Mouse (Mus musculus): ENCODE measurements around the gene Gm10570.

The Gm10570 gene

DNA sequence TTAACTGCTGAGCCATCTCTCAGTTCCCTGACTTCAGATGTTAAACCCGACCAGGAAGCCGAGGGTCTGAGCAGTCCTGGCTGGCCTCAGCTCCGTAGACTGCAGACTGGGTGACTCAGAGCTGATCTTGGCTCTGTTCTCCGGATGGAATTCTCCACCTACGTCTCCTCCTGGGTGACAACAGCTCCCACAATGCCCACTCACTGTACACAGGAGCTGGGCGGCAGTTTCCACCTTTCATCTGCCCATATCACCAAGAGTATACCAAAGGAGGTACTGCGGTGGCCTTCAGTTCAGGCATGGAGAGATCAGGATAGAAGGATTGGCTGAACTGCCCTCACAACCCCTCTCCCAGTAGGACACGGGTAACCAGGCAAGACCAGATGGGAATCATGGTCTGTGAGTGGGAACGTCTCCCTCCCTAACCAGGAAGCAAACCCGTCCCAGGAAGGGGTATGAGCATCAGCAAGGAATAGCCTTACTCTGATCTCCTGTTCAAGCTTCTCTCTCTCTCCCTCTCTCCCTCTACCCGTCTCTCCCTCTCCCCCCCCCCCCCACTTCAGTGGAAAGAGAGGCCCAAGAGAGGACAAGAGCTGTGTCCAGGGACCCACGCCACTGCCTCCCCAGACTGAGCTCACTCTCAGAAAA is 34.7 kb downstream of the Gm10570 start:
- in situ Hi-C loops (cut with MseI, MboI) = no loop called here

DNA sequence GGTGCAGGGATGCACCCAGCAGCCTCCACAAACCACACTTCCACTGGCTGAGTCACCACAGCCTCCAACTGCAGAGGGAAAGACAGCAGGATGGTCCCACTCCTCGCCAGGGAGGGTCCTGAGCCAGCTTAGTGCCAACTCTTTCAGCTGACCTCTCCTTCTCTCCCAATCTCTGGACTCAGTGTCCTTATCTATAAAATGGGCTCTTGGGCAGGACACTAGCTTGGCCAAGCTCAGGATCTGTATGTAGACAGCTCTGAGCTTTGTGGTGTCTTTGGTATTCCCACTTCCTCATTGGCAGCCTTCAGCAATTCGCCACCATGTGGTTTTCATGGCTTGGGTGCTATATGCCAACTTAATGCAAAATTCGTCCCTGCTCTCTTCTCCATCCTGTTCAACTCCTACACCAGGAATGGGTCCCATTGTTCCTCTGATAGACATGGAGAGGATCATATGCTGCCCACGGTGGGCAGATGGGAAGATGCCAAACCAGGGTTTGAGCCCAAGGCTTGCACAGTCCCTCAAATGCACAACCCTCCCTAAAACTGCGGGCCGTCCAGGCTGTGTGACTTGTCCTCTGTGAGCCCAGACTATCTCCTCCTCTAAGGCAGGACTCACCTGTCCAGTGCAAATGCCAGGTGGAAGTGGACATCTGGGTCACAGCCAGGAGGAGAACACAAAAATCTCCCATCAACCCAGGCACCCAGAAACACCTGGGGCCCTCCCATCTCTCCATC is 37.7 kb downstream of the Gm10570 start:
- in situ Hi-C loops (cut with MseI, MboI) = no loop called here

DNA sequence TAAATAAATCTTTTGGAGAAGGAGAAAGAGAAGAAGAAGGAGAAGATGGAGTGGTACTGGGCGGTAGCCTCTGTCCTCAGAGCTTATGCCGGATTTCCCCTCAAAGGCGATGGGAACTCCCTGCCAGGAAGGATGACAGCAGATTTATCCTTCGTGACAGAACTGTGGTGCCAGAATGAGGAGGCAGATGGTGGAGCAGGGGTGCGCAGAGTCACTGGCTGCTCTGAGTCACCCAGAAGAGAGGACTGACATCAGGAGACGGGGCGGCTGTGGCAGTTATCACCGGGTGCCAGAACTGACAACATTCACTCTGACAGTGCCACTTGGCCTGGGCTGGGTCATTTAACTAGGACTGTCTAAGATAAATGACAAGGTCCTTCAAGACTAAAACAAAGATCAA is 38.4 kb downstream of the Gm10570 start:
- in situ Hi-C loops (cut with MseI, MboI) = no loop called here

DNA sequence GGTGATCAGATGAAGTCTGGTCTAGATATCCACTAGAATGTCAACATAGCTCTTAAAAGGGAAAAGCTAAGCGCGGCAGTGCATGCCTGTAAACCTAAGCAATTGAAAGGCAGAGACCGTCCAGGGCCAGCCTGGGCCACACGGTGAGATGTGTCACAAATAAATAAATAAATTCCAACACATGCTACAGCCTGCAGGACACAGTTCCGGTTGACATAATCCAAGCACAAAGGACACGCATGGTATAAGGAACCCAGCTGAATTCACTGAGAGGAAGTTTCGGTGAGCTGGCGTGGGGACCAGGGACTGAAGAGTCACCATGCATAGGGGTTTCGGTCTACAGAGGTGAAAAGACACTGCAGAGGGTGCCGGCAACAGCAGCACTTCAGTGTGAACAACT is 39.7 kb downstream of the Gm10570 start:
- in situ Hi-C loops (cut with MseI, MboI) = no loop called here

DNA sequence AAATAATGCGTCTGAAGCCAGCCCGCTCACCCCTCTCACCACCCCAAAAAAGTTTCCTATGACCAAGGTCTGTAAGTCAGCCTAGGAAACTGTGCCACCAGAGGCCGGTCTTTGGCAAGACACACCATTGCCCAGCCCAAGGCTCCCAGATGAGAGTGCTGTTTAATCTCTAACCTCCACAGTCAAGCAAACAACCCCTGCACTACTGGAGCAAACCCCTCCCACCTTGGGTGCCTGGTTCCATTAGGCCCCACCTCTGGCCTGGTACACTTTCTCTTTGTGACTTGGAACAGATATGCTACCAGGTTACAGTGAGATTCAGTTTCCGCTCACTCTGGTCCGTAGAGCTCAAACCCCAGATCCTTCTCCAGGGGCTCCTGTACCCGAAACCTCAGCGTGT is 41.4 kb downstream of the Gm10570 start:
- in situ Hi-C loops (cut with MseI, MboI) = no loop called here

GRCm38 (mm10) chr4:130266601-130267000 is 41.9 kb downstream of the Gm10570 start:
- in situ Hi-C loops (cut with MseI, MboI) = no loop called here

DNA sequence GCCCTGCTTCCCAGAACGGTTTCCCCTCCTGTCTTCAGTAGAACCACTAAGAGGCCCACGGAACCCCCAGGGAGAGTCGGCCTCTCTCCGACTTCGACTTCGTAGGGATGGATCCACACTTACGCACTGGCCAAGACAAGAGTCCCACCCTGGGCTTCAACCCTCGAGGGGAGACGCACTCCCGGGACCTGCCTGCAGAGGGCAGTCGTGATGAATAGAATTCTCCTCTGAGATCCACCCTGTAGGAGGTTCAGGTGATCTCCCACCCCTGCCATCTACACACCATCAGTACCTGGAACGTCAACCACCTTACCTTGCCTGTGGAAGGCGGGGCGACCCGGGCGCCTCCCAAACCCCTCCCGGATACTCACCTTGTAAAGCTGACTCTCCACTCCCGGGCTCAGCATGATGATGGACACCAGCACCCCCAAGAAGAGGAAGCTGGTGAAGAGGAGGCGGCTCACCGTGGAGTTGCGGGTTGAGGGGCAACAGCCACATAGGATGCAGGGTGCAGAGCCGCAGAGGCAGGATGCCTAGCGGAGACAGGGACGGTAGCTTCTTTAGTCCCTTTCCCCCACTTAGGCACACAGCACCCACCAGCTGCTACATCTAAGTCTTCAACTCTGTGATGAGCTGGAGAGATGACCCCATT is 43.6 kb downstream of the Gm10570 start:
- in situ Hi-C loops (cut with MseI, MboI) = no loop called here

DNA sequence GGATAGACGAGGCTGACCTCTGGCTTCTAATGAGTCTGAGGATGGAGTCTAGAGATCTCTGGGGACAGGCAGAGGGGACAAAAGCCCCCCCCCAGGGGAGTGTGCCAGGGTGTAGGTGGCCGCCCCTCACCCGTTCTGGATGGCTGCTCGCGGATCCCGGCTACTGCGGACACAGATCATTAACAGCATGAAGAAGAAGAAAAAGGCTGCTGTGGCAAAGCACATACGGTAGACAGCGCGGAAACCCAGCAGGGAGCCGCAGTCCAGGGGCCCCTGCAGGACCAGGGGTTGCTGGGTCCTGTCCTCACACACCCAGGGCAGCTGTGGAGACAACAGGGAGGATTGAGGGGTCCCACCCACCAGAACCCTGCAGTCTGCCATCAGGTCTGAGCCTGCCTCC is 44.3 kb downstream of the Gm10570 start:
- in situ Hi-C loops (cut with MseI, MboI) = no loop called here

DNA sequence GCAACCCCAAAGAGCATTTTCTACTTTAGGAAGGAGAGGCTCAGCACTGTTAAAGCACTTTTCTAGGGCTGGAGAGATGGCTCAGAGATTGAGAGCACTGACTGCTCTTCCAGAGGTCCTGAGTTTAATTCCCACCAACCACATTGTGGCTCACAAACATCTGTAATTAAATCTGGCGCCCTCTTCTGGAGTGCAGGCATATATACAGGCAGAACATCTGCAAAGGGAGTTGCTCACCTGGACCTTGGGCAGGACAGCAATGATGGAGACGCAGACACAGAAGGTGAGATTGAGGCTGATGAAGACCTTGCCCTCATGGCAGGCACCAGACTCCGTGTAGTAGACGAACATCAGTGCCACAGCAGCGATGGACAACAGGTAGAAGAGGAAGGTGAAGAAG is 48.1 kb downstream of the Gm10570 start:
- in situ Hi-C loops (cut with MseI, MboI) = no loop called here

All from mouse trophoblast stem cell (cell line).